Mouse (Mus musculus) forebrain, embryonic 11.5 days (tissue): ENCODE measurements around the gene Gm11639. TPM values are rescaled to one million over a fixed set of nuclear protein-coding genes. Genes with fewer than 3 reads are reported as not detected.
A peak's percentile ranks its signal among the peaks of the same experiment; 100 is the strongest.

Experiments
- ATAC-seq: fragments of 200-750 bp; cut with Nextera tagmentation; replicated peaks from 2 replicates; pipeline ENCODE4 v1.8.0; 2017; ENCODE audit warnings: moderate TSS enrichment; ENCODE audit not compliant: low FRiP score
- DNase-seq: peaks from one replicate; pipeline ENCODE4 v3.0.0-alpha.2; 2017; ENCODE audit warnings: low spot score
- H3K27ac ChIP-seq: fragments of 300-500 bp; sonication (generic); 2 replicates; pipeline ENCODE4 v1.5.1; 2014; ENCODE audit warnings: low read depth, low read length
- H3K27me3 ChIP-seq: fragments of 300-500 bp; sonication (generic); 2 replicates; pipeline ENCODE4 v1.6.1; 2014; ENCODE audit warnings: mild to moderate bottlenecking, low read length, mixed read lengths; ENCODE audit not compliant: control insufficient read depth, insufficient read depth
- H3K36me3 ChIP-seq: fragments of 300-500 bp; sonication (generic); 2 replicates; pipeline ENCODE4 v1.6.1; 2014; ENCODE audit warnings: mild to moderate bottlenecking, low read length, moderate library complexity, mixed read lengths; ENCODE audit not compliant: control insufficient read depth, insufficient read depth
- H3K4me1 ChIP-seq: fragments of 300-500 bp; sonication (generic); replicated peaks from 2 replicates; pipeline ENCODE4 v1.6.1; 2014; ENCODE audit warnings: low read length, mixed read lengths; ENCODE audit not compliant: control insufficient read depth, insufficient read depth
- H3K4me2 ChIP-seq: fragments of 300-500 bp; sonication (generic); 2 replicates; pipeline ENCODE4 v1.6.1; 2014; ENCODE audit warnings: low read depth, mild to moderate bottlenecking, low read length, moderate library complexity, mixed read lengths; ENCODE audit not compliant: severe bottlenecking
- H3K4me3 ChIP-seq: fragments of 300-500 bp; sonication (generic); 2 replicates; pipeline ENCODE4 v1.5.1; 2014; ENCODE audit warnings: low read depth, low read length
- H3K9ac ChIP-seq: fragments of 300-500 bp; sonication (generic); 2 replicates; pipeline ENCODE4 v1.6.1; 2014; ENCODE audit warnings: low read length
- H3K9me3 ChIP-seq: fragments of 300-500 bp; sonication (generic); 2 replicates; pipeline ENCODE4 v1.6.1; 2016; ENCODE audit warnings: low read length, mixed read lengths; ENCODE audit not compliant: control insufficient read depth
- WGBS: fragments of 180-500 bp; shearing (Covaris S2); extraction: QIAGEN DNeasy Blood & Tissue Kit; methylation state at CpG from one replicate; pipeline ENCODE4 v1.1.7; 2014; 5-methylcytosine and 5-hydroxymethylcytosine counted together
- polyA plus RNA-seq: library from polyadenylated mRNA; unstranded; fragments of >200 nt; fragmentation: Nextera tagmentation; extraction: Ambion mirVana; gene quantifications from 2 replicates; pipeline ENCODE4 v1.2.1, GENCODE M21; 2014

The Gm11639 gene
- polyA plus RNA-seq, 1 experiment from 2014 or later, result not detected

GRCm38 (mm10) chr11:104663878-104664261 is 21.6 kb upstream of the Gm11639 start:
- WGBS, result 87% methylated on average over 3 of the region's 3 CpGs
- Histone ChIP-seq H3K27me3 (no peaks in the 10 kb centered on the region), H3K27ac (no peak overlapping the region), H3K4me3 (no peak overlapping the region), H3K4me1 (no peaks in the 10 kb centered on the region), H3K4me2 (no peak overlapping the region), H3K9ac (no peak overlapping the region), H3K36me3 (no peaks in the 10 kb centered on the region), H3K9me3 (no peaks in the 10 kb centered on the region)
- ATAC-seq, result no peak
- DNase-seq, result peak; percentile 20

GRCm38 (mm10) chr11:104664441-104664840 is 21.1 kb upstream of the Gm11639 start:
- H3K9ac ChIP-seq, result no peak overlapping the region
- H3K36me3 ChIP-seq, result no peaks in the 10 kb centered on the region
- H3K4me1 ChIP-seq, result no peaks in the 10 kb centered on the region
- no peak overlapping the region for H3K4me3 ChIP-seq
- ATAC-seq (no peak), DNase-seq (peak; percentile 37)
- no peak overlapping the region for H3K4me2 ChIP-seq
- H3K27ac ChIP-seq, result no peak overlapping the region
- H3K27me3 ChIP-seq, result no peaks in the 10 kb centered on the region
- H3K9me3 ChIP-seq, result no peaks in the 10 kb centered on the region

- no peak overlapping the region for H3K27ac ChIP-seq
- H3K9me3 ChIP-seq, result no peaks in the 10 kb centered on the region
- DNase-seq (no peak), ATAC-seq (no peak)
- no peak overlapping the region for H3K4me2 ChIP-seq
- H3K9ac ChIP-seq, result no peak overlapping the region
- WGBS, result 73% methylated on average over 5 of the region's 5 CpGs
- no peaks in the 10 kb centered on the region for H3K36me3 ChIP-seq
- H3K27me3 ChIP-seq, result no peaks in the 10 kb centered on the region
- no peaks in the 10 kb centered on the region for H3K4me1 ChIP-seq
- no peak overlapping the region for H3K4me3 ChIP-seq
Observed at GRCm38 (mm10) chr11:104667399-104667798, 18.1 kb upstream of the Gm11639 start.

GRCm38 (mm10) chr11:104673412-104673811 is 12.1 kb upstream of the Gm11639 start:
- no peak for DNase-seq

GRCm38 (mm10) chr11:104674768-104675167 is 10.7 kb upstream of the Gm11639 start:
- H3K36me3 ChIP-seq, result no peaks in the 10 kb centered on the region
- H3K9me3 ChIP-seq, result no peaks in the 10 kb centered on the region
- no peaks in the 10 kb centered on the region for H3K4me1 ChIP-seq
- WGBS, result 94% methylated on average over 11 of the region's 11 CpGs
- no peak overlapping the region for H3K9ac ChIP-seq
- no peak overlapping the region for H3K27ac ChIP-seq
- no peak for DNase-seq
- H3K27me3 ChIP-seq, result no peaks in the 10 kb centered on the region
- H3K4me3 ChIP-seq, result no peak overlapping the region
- ATAC-seq, result no peak
- no peak overlapping the region for H3K4me2 ChIP-seq

More at GRCm38 (mm10) chr11:104673412-104673811, 12.1 kb upstream of the Gm11639 start:
- ATAC-seq, result no peak
- Histone ChIP-seq H3K9me3 (no peaks in the 10 kb centered on the region), H3K4me1 (no peaks in the 10 kb centered on the region), H3K27ac (no peak overlapping the region), H3K9ac (no peak overlapping the region), H3K4me2 (no peak overlapping the region), H3K27me3 (no peaks in the 10 kb centered on the region), H3K36me3 (no peaks in the 10 kb centered on the region), H3K4me3 (no peak overlapping the region)
- 73% methylated on average over 4 of the region's 4 CpGs for WGBS

- H3K9me3 ChIP-seq, result no peaks in the 10 kb centered on the region
- H3K27me3 ChIP-seq, result no peaks in the 10 kb centered on the region
- no peak for ATAC-seq
- H3K36me3 ChIP-seq, result no peaks in the 10 kb centered on the region
- H3K4me3 ChIP-seq, result no peak overlapping the region
- no peak overlapping the region for H3K9ac ChIP-seq
- H3K4me2 ChIP-seq, result no peak overlapping the region
- WGBS, result 87% methylated on average over 6 of the region's 6 CpGs
- H3K27ac ChIP-seq, result no peak overlapping the region
- no peaks in the 10 kb centered on the region for H3K4me1 ChIP-seq
- no peak for DNase-seq
Observed at GRCm38 (mm10) chr11:104693235-104693634, 7.7 kb downstream of the Gm11639 start.

GRCm38 (mm10) chr11:104704097-104704496 is 18.6 kb downstream of the Gm11639 start:
- ATAC-seq (no peak), DNase-seq (no peak)
- Histone ChIP-seq H3K4me3 (no peak overlapping the region), H3K4me2 (no peak overlapping the region), H3K36me3 (no peaks in the 10 kb centered on the region), H3K4me1 (no peaks in the 10 kb centered on the region), H3K9me3 (no peaks in the 10 kb centered on the region), H3K27me3 (no peaks in the 10 kb centered on the region), H3K9ac (no peak overlapping the region), H3K27ac (no peak overlapping the region)
- 72% methylated on average over 15 of the region's 15 CpGs for WGBS

- ATAC-seq, result no peak
- no peaks in the 10 kb centered on the region for H3K9me3 ChIP-seq
- 75% methylated on average over 2 of the region's 2 CpGs for WGBS
Observed at GRCm38 (mm10) chr11:104707084-104707483, 21.6 kb downstream of the Gm11639 start.

GRCm38 (mm10) chr11:104744995-104745568 is 59.6 kb downstream of the Gm11639 start:
- Histone ChIP-seq H3K27me3 (no peaks in the 10 kb centered on the region), H3K9ac (no peak overlapping the region), H3K4me3 (no peak overlapping the region), H3K36me3 (no peaks in the 10 kb centered on the region), H3K4me2 (no peak overlapping the region), H3K4me1 (no peaks in the 10 kb centered on the region), H3K27ac (no peak overlapping the region), H3K9me3 (no peaks in the 10 kb centered on the region)
- ATAC-seq (no peak), DNase-seq (no peak)
- 90% methylated on average over 9 of the region's 9 CpGs for WGBS

More at GRCm38 (mm10) chr11:104707084-104707483, 21.6 kb downstream of the Gm11639 start:
- Histone ChIP-seq H3K4me2 (no peak overlapping the region), H3K36me3 (no peaks in the 10 kb centered on the region), H3K9ac (no peak overlapping the region), H3K4me3 (no peak overlapping the region), H3K27me3 (no peaks in the 10 kb centered on the region), H3K27ac (no peak overlapping the region), H3K4me1 (no peaks in the 10 kb centered on the region)
- no peak for DNase-seq
